Mouse (Mus musculus): ENCODE data around the gene Ifitm5. TPM values are rescaled to one million over a fixed set of nuclear protein-coding genes. Genes with fewer than 3 reads are reported as not detected.
"Not testable (repeated sequence)": the region's sequence is repeated elsewhere in the genome, so short reads cannot be mapped to it uniquely, and the experiment has no call there.

The Ifitm5 gene
- polyA plus RNA-seq, 1 experiment = 0.81 TPM

- no peak for TF ChIP-seq POLR2A (IDR thresholded peaks at IDR 0.05; ENCODE audit: control insufficient read depth, extremely low read depth, insufficient read depth, low read length, poor library complexity)
- no peak for TF ChIP-seq CTCF (IDR thresholded peaks at IDR 0.05; ENCODE audit: borderline replicate concordance, control insufficient read depth, extremely low read depth, insufficient read depth, low read length, poor library complexity)
- no peaks in the 10 kb centered on the region for H3K36me3 ChIP-seq (ENCODE audit: control insufficient read depth, insufficient read depth, low read length)
- H3K4me1 ChIP-seq (replicated peaks; ENCODE audit: control insufficient read depth, insufficient read depth, low read length) = peaks cover 10% of the 10 kb centered on the region
- H3K27ac ChIP-seq (ENCODE audit: control insufficient read depth, insufficient read depth, low read length) = no peak overlapping the region
- DNase-seq = no peak
- WGBS = 90% methylated on average over 4 of the region's 4 CpGs
- H3K4me3 ChIP-seq (ENCODE audit: control insufficient read depth, insufficient read depth, low read length) = no peak overlapping the region
- H3K27me3 ChIP-seq (ENCODE audit: control insufficient read depth, insufficient read depth, low read length) = no peaks in the 10 kb centered on the region
Observed at GRCm38 (mm10) chr7:140989022-140989421, 38.9 kb upstream of the Ifitm5 start.

DNA sequence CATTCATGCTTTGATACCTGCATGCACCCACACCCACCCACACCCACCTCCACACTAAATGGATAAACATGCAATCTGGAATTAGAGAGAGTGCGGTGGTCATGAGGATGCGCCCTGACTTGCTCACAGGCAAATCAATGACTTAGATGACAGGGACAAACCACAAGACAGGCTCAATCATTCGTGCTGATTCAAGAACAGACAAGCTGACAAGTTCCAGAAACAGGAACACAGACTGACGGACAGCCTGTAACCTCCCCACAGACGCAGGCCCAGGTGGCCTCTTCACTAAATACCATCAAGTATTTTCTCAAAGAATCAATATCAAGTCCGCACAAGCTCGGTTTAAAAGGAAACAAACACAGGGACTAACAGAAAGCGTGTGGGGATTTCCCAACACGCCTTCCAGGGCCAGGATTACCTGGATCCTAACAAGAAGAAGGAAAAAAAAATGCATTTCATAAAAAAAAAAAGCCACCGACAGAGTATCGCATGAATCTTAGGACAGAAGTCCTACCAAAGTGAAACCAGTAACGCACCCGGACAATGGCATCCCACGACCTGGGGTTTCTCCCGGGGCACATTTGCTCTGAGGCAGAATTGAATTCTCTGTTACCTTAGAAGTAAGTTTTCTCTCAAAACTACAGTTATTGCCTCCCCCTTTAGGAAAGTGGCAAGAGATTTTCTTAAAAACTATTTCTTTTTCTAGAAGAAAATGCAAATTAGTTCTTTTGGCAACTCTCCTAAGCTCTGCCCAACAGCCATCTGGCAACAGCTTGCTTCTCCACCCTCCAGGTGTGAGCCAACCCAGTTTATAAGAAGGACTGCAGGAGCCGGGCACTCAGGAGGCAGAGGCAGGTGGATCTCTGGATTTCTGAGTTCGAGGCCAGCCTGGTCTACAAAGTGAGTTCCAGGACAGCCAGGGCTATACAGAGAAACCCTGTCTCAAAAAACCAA, 37.4 kb upstream of the Ifitm5 start:
- 33% methylated on average over 17 of the region's 17 CpGs for WGBS
- TF ChIP-seq CTCF (IDR thresholded peaks at IDR 0.05; ENCODE audit: borderline replicate concordance, control insufficient read depth, extremely low read depth, insufficient read depth, low read length, poor library complexity) (no peak), POLR2A (IDR thresholded peaks at IDR 0.05; ENCODE audit: control insufficient read depth, extremely low read depth, insufficient read depth, low read length, poor library complexity) (no peak)
- Histone ChIP-seq H3K27ac (ENCODE audit: control insufficient read depth, insufficient read depth, low read length) (no peak overlapping the region), H3K4me3 (ENCODE audit: control insufficient read depth, insufficient read depth, low read length) (no peak overlapping the region), H3K36me3 (ENCODE audit: control insufficient read depth, insufficient read depth, low read length) (no peaks in the 10 kb centered on the region), H3K27me3 (ENCODE audit: control insufficient read depth, insufficient read depth, low read length) (no peaks in the 10 kb centered on the region), H3K4me1 (replicated peaks; ENCODE audit: control insufficient read depth, insufficient read depth, low read length) (peaks cover 10% of the 10 kb centered on the region)
- DNase-seq = no peak

DNA sequence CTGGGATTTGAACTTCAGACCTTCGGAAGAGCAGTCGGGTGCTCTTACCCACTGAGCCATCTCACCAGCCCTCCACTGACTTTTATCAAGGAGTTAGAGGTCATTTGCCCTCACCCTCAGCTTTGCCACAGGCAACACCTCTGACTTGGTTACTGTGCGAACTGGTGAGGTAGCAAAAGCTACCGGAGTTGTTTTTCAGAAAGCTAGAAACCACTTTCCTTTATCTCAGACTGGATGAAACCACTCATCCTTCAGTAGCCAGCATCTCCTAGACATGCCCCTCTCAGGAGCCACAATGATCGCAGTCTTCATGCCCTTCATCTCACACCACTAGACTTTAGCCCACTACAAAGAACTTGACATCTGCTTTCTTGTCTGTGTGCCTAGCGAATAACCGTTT, 32.9 kb upstream of the Ifitm5 start:
- Histone ChIP-seq H3K4me3 (ENCODE audit: control insufficient read depth, insufficient read depth, low read length) (no peak overlapping the region), H3K36me3 (ENCODE audit: control insufficient read depth, insufficient read depth, low read length) (no peaks in the 10 kb centered on the region), H3K4me1 (replicated peaks; ENCODE audit: control insufficient read depth, insufficient read depth, low read length) (no peaks in the 10 kb centered on the region), H3K27me3 (ENCODE audit: control insufficient read depth, insufficient read depth, low read length) (no peaks in the 10 kb centered on the region), H3K27ac (ENCODE audit: control insufficient read depth, insufficient read depth, low read length) (no peak overlapping the region)
- no peak for DNase-seq
- WGBS = 20% methylated on average over 7 of the region's 7 CpGs
- TF ChIP-seq CTCF (IDR thresholded peaks at IDR 0.05; ENCODE audit: borderline replicate concordance, control insufficient read depth, extremely low read depth, insufficient read depth, low read length, poor library complexity) = no peak
- TF ChIP-seq POLR2A (IDR thresholded peaks at IDR 0.05; ENCODE audit: control insufficient read depth, extremely low read depth, insufficient read depth, low read length, poor library complexity) = no peak

DNA sequence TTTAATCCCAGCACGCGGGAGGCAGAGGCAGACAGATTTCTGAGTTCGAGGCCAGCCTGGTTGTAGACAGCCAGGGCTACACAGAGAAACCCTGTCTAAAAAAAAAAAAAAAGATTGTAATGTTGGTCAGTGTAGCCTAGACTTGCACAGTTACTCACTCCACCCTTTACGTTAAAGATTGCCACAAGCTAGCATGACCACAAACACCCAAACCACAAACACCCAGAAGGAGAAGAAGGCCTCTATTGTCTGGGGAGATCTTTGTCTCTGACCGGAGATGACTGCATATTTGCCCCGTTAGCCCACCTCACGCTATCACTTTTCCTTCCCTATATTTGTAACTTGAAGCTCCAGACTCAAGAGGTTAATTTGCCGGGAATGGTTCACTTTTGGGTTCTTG, 31.6 kb upstream of the Ifitm5 start:
- Histone ChIP-seq H3K36me3 (ENCODE audit: control insufficient read depth, insufficient read depth, low read length) (no peaks in the 10 kb centered on the region), H3K4me3 (ENCODE audit: control insufficient read depth, insufficient read depth, low read length) (no peak overlapping the region), H3K4me1 (replicated peaks; ENCODE audit: control insufficient read depth, insufficient read depth, low read length) (no peaks in the 10 kb centered on the region), H3K27me3 (ENCODE audit: control insufficient read depth, insufficient read depth, low read length) (no peaks in the 10 kb centered on the region), H3K27ac (ENCODE audit: control insufficient read depth, insufficient read depth, low read length) (no peak overlapping the region)
- 29% methylated on average over 8 of the region's 8 CpGs for WGBS
- TF ChIP-seq POLR2A (IDR thresholded peaks at IDR 0.05; ENCODE audit: control insufficient read depth, extremely low read depth, insufficient read depth, low read length, poor library complexity) (no peak), CTCF (IDR thresholded peaks at IDR 0.05; ENCODE audit: borderline replicate concordance, control insufficient read depth, extremely low read depth, insufficient read depth, low read length, poor library complexity) (no peak)
- no peak for DNase-seq

GRCm38 (mm10) chr7:140976720-140977119, 26.6 kb upstream of the Ifitm5 start:
- WGBS = 62% methylated on average over 9 of the region's 9 CpGs
- not testable (repeated sequence) for H3K36me3 ChIP-seq (ENCODE audit: control insufficient read depth, insufficient read depth, low read length); H3K27me3 ChIP-seq (ENCODE audit: control insufficient read depth, insufficient read depth, low read length); DNase-seq; H3K4me1 ChIP-seq (replicated peaks; ENCODE audit: control insufficient read depth, insufficient read depth, low read length); H3K27ac ChIP-seq (ENCODE audit: control insufficient read depth, insufficient read depth, low read length); H3K4me3 ChIP-seq (ENCODE audit: control insufficient read depth, insufficient read depth, low read length)

DNA sequence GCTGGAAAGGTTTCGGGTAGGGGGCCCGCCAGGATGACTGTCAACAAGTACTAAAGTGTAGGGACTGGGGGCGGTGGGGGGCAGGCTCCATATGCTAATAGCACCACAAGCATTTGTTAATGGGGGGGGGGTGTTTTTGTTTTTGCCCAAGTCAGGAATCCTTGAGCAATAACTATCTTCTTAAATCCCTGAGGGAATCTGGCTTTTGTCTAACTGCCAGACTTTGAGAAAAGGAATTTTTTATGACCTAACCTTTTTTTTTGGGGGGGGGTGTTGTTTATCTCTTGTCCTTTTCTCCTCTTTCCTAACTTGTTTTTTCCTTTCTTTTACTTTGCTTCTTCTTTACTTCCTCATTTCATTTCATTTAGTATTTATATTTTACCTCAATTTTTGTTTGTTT, 25.4 kb upstream of the Ifitm5 start:
- no peaks in the 10 kb centered on the region for H3K36me3 ChIP-seq (ENCODE audit: control insufficient read depth, insufficient read depth, low read length)
- no peaks in the 10 kb centered on the region for H3K27me3 ChIP-seq (ENCODE audit: control insufficient read depth, insufficient read depth, low read length)
- WGBS = 91% methylated on average over 3 of the region's 3 CpGs
- no peak for DNase-seq
- TF ChIP-seq CTCF (IDR thresholded peaks at IDR 0.05; ENCODE audit: borderline replicate concordance, control insufficient read depth, extremely low read depth, insufficient read depth, low read length, poor library complexity) (no peak), POLR2A (IDR thresholded peaks at IDR 0.05; ENCODE audit: control insufficient read depth, extremely low read depth, insufficient read depth, low read length, poor library complexity) (no peak)
- no peak overlapping the region for H3K4me3 ChIP-seq (ENCODE audit: control insufficient read depth, insufficient read depth, low read length)
- H3K4me1 ChIP-seq (replicated peaks; ENCODE audit: control insufficient read depth, insufficient read depth, low read length) = no peaks in the 10 kb centered on the region
- H3K27ac ChIP-seq (ENCODE audit: control insufficient read depth, insufficient read depth, low read length) = no peak overlapping the region

- no peaks in the 10 kb centered on the region for H3K36me3 ChIP-seq (ENCODE audit: control insufficient read depth, insufficient read depth, low read length)
- no peaks in the 10 kb centered on the region for H3K4me1 ChIP-seq (replicated peaks; ENCODE audit: control insufficient read depth, insufficient read depth, low read length)
- H3K4me3 ChIP-seq (ENCODE audit: control insufficient read depth, insufficient read depth, low read length) = no peak overlapping the region
- no peak for TF ChIP-seq POLR2A (IDR thresholded peaks at IDR 0.05; ENCODE audit: control insufficient read depth, extremely low read depth, insufficient read depth, low read length, poor library complexity)
- H3K27ac ChIP-seq (ENCODE audit: control insufficient read depth, insufficient read depth, low read length) = no peak overlapping the region
- 60% methylated on average over 9 of the region's 9 CpGs for WGBS
- no peaks in the 10 kb centered on the region for H3K27me3 ChIP-seq (ENCODE audit: control insufficient read depth, insufficient read depth, low read length)
- no peak for DNase-seq
Observed at GRCm38 (mm10) chr7:140974940-140975339, 24.8 kb upstream of the Ifitm5 start.
